Mouse (Mus musculus) kidney, adult 8-10 months (tissue): Measurements from ENCODE around the gene Prpsap1.

Source experiments
- DNase-seq, 2 experiments: peaks; one replicate each; pipeline ENCODE4 v3.0.0; 2022

Gene Prpsap1

GRCm38 (mm10) chr11:116493795-116494252, at the start of gene Prpsap1:
TSS of gene Prpsap1 (minus strand) at chr11:116494202.
- DNase-seq: peak in 1 of 2 experiments; percentile 58

- peak; percentile 37 to 61 for DNase-seq
Measured at GRCm38 (mm10) chr11:116543110-116543509, 49.1 kb upstream of the Prpsap1 start.

DNA sequence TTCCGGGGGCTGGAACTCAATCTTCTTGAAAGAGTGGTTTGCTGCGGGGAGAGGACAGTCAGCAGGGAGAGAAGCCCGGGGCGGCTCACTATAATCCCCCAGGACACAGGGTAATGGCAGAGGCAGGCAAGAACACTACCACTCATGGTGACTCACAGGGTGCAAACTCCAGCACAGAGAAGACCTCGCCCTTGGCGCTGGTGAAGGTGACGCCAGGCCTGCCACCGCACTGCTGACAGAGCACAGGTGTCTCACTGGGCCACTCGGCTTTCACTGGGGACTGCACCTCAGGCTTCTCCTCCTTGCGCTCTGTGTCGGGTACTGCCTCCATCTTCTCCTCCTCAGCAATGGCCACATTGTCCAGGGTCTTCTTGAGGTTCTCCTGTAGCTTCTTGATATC, 47.2 kb upstream of the Prpsap1 start:
- DNase-seq: no peak

DNA sequence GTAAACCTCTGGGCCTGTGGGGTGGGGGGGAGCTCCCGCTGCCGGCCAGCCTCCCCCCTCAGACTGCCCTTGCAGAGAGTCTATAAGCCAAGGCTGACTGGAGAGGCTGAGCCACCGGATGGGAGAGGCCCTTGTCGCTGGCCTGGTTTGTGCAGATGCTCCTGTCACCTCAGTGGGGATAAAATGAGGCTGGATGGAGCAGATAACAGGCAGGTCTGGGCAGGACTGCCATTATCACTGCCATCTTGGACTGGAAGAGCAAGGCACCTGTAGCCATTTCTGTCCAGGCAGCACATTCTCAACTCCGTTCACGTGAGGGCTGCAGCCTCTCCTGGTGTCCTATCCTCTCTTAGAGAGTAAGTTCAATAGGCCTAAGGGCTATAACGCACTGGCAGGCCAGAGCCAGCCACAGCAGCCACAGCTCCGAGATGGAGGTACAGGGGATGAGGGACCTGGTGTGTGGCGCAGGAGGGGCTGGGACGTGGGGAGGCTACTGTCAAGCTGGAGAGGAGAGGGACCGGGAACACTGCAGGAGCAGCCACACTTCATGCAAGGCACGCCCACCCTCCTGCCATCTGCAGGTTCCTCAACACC, 44.2 kb upstream of the Prpsap1 start:
- no peak for DNase-seq

DNA sequence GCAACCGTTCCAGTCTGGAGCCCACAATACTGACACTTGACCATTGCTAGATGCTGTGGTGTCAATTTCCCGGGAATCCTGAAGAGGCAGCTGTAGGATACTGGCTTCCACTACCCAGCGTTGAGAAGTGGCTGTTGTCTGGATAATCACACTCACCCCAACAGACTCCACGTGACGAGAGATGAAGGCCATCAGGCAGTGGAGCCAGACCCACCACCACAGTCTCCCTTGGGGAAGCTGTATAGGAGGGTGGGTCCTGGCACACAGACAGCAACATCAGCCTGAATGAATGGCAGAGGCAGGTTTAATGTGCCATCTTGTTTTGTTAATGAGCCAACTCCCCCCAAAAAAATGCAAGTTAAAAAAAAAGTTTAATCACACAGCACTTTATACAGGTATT, 43.4 kb upstream of the Prpsap1 start:
- no peak for DNase-seq

GRCm38 (mm10) chr11:116536685-116537084, 42.7 kb upstream of the Prpsap1 start:
- DNase-seq: no peak

GRCm38 (mm10) chr11:116534154-116534865, 40.3 kb upstream of the Prpsap1 start:
- peak; percentile 64 to 77 for DNase-seq

GRCm38 (mm10) chr11:116533341-116534153, 39.5 kb upstream of the Prpsap1 start:
- peak in 1 of 2 experiments; percentile 20 for DNase-seq

GRCm38 (mm10) chr11:116532810-116533338, 38.9 kb upstream of the Prpsap1 start:
- peak; percentile 46 to 54 for DNase-seq

DNA sequence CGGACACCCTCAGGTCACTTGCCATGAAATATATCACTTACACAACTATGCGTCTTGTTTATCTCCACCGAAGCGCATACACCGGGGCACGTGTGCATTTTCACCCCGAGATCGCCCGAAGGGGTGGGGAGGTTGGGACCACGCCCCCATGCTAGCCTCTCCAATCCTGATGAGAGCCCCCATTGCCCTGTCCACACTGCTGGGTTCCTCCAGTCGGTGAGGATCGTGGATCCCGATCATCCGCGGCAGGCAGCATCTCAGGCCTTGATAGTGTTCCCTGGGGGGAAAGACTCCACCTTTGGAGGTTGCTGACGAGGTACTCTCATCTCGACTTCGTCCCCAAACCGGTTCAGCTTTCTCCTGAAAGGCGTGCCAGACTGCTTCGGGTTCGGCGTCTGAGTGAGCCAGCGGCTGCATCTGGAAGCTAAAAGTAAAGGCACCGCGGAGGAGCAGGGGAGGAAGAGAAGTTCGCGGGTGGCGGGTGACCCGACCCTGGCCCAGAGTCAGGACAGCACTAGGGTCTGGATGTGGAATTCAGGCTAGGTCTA, 38.3 kb upstream of the Prpsap1 start:
- DNase-seq: no peak

GRCm38 (mm10) chr11:116531371-116532191, 37.6 kb upstream of the Prpsap1 start:
- no peak for DNase-seq

GRCm38 (mm10) chr11:116530187-116531147, 36.5 kb upstream of the Prpsap1 start, which contains the start of gene Sphk1:
TSS of gene Sphk1 (plus strand) at chr11:116530925.
- DNase-seq: peak; percentile 20 to 37

DNA sequence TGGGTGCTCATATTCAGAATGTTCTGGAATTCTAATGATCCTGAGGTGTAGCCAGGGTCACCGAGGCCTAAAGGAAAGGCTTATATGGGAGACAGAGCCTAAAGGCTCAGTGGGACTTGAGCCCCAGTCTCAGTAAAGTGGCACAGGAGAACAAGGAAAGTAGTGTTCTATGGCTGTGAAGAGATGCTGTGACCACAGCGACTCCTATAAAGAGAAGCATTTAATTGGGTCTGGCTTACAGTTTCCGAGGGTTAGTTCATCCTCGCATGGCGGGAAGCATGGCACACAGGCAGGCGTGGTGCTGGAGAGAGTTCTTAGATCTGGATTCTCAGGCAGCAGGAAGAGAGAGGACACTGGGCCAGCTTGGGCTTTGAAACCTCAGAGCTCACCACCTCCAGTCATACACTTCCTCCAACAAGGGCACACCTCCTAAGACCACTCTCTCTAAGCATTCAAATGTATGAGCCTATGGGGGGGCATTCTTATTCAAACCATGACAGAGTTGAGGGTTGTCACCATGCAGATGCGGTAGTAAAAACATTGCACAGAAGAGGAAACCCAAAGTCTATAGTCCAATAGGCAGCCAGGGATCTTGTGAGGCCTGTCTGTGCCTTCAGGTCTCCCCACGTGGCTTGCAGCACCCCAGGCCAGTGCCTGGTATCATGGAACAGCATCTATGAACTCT, 34.8 kb upstream of the Prpsap1 start:
- DNase-seq: no peak

DNA sequence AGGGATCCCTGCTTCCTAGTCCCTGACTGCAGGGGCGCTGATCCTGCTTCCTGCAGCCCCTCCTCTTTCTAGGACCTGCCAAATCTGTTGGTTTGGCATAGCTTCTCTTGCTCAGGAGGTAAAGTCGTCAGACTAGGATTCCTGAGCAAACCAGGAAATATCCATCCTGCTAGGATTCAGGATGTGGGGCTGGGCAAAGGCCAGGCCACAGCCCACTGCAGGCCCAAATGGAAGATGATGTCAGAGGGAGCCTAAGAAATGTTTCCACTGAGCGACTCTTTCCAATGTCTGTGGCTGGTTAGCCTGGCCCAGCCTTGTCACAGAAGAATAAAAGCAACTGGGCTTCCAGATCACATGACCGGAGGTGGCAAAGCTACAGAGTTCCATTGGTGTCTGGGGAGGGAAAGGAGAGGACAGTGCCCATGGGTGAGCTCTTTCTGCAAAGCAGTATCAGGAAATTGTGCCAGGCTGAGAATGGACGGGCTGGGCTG, 29.7 kb upstream of the Prpsap1 start:
- DNase-seq: peak in 1 of 2 experiments; percentile 37

DNA sequence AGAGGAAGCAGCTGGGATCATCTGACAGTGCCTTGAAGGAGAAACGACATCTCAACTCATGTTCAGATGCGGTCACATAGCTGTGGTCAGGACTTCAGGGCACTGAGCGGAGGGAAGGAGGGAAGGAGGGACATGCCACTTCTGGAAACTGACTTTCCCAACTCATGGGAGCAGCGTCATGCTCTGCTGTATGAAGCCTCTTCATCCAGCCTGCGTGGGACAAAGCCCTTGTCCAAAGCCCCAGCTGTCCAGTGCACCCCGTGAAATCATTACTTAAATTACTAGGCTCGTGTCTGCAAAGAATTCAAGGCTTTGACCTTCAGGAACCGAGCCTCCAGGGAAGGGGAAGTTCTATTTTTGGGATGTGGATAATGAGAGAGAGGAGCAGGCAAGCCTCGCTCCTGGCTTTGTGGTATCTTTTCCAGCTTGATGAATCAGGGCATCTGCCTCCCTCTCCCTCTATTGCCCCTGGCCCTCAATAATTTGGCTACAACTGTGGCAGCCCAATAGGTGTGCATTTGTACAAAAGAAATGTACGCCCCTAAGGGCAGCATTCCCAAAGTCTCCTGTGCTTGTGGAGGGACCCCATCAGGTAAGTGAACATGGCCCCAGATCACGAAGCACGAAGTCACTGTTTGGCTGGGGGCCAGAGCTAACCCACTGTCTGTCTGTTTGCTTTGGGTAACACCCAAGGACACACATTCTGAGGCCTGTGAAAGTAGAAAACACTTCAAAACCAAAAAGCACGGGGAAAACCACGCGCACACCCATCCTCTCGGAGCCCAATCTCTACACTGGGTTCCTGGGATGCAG, 29.1 kb upstream of the Prpsap1 start:
- peak in 1 of 2 experiments; percentile 43 for DNase-seq

- DNase-seq: no peak
Measured at GRCm38 (mm10) chr11:116522046-116522445, 28.0 kb upstream of the Prpsap1 start.

- no peak for DNase-seq
Measured at GRCm38 (mm10) chr11:116521143-116521542, 27.1 kb upstream of the Prpsap1 start.

DNA sequence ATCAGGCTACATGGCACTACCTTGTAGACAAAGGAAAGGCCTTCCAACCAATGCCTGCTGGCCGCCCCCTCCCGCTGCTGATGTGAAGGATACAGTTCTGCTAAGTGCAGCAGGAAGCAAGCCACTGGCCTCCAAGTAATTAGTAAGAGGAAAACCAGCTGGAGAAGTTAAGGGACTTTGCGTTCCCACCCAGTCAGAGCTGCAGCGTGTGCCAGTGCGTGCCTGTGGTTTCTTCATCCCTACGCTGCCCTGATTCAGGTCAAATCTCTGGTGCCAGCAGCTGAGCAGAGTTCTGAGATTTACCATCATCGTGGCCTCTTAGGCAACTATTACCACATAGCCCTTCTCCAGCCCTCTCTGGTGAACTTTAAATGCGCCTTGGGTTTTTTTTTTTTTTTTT, 24.5 kb upstream of the Prpsap1 start:
- peak in 1 of 2 experiments; percentile 32 for DNase-seq
